Mouse (Mus musculus): ENCODE measurements around the gene C1qtnf1.

DNA sequence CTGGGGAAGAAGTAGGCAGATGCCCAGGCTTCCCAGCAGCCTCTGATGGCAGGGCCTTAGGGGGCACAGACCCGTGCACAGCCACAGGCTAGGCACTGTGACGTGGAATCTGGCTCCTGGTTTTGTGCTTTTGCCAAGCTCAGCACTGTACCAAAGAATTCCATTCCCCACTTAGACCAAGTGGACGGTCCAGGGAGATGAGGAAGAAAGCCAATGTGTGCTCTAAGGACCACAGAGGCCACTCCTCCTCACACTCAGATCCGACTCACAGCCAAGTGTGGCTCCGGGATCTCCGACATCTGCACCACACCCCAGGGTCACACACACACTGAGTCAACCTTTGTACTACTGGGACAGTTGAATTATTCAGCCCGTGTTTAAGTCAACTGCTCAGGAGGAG is 12.0 kb upstream of the C1qtnf1 start:
- TF ChIP-seq CTCF (IDR thresholded peaks at IDR 0.05; ENCODE audit: extremely low read depth, insufficient read depth, insufficient read length, insufficient replicate concordance) (no peak), POLR2A (IDR thresholded peaks at IDR 0.05; ENCODE audit: low read depth, low read length) (no peak)

Data from spleen, adult 2 months (tissue).